Comparison of ENCODE assay signal across 13 mouse cellular contexts in genomic region chr5:31827896-31828295, GRCm38 (mm10).
"Had no signal": no experiment of that assay in that cellular context is flagged by ENCODE, and none has a peak within 500 bp of the region (broad histone marks: within the 10 kb centered on the region; RNA-seq: fewer than 3 reads in every experiment).

No protein-coding gene starts in this region.

- DNase-seq: gastrocnemius, postnatal 14 days; gastrocnemius, postnatal 36 days; heart, adult 2 months; heart, postnatal 14 days; heart, postnatal 36 days; kidney, adult 11 months; kidney, adult 2 months; kidney, adult 9 months; kidney, postnatal 14 days; kidney, postnatal 36 days; layer of hippocampus, adult 9-11 months; layer of hippocampus, postnatal 36 days; left cerebral cortex, postnatal 4 days had no signal
